Mouse (Mus musculus): ENCODE data around the gene Lrp2bp.

Gene Lrp2bp

DNA sequence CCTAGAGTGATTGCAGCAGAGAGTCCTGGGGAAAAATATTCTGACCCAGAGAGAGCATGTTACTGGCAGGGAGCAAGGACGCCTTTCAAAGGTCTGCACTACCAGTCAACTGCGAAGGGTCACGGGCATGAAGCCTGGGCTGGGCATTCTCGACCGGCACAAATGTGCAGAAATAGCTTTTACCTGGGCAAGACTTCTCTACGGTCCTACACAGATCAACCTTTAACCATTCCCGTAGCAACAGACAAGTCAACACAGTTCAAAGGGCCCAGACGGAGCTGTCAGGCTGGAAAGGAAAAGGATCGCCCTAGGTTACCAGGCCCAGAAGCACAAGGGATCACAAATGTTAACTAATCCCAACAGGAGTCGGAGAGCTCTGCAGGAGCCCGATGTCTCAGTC, 37.1 kb downstream of the Lrp2bp start:
- peak; percentile 22 for DNase-seq (ENCODE audit: low spot score)

DNA sequence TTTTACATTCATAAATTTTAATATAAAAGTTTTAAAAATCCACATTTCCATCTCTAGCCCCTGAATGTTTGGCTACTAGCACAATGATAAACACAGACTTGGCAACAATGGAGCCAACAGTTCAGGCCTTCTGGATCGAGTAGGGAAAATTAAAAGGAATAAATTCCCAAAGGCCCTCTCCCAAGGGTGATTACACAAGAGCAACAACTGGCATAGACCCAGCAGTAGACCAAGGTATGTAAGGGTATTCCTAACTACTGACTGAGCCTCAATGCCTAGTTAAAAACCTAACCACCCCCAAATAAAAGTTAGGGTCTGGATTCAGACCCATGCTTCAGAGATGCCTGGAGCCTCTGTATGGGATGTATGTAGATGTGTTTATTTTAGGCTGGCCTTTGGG, 40.6 kb downstream of the Lrp2bp start:
- DNase-seq (ENCODE audit: low spot score): no peak

- DNase-seq (ENCODE audit: low spot score): no peak
These were observed 41.2 kb downstream of the Lrp2bp start for GRCm38 (mm10) chr8:46040260-46040659.

GRCm38 (mm10) chr8:46072798-46073197, 73.7 kb downstream of the Lrp2bp start:
- no peak for DNase-seq (ENCODE audit: low spot score)

- DNase-seq (ENCODE audit: low spot score): no peak
These were observed 74.5 kb downstream of the Lrp2bp start for GRCm38 (mm10) chr8:46073540-46074140.

DNA sequence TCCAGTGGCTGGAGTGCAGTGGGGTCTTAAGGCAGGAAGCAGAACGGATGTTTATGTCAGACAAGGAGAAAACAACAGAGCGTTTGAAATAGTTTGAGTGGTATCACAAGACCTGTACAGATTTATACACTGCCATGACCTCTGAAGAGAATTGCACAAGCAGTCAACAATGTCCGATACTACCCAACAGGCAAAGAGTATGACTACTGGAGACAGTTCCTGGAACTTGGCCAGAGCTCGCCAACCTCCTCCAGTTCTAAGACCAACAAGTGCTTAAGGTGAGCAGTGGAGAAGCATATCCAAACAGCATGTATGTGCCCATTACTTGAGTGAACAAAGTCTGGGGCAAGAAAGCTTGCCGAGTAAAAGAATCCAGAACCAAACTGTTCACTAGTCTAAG, 76.1 kb downstream of the Lrp2bp start:
- no peak for DNase-seq (ENCODE audit: low spot score)

GRCm38 (mm10) chr8:46078866-46079265, 79.8 kb downstream of the Lrp2bp start:
- DNase-seq (ENCODE audit: low spot score): no peak

Data from yolk sac, embryonic 10.5 days (tissue).